Mouse (Mus musculus) thymus, adult 2 months (tissue): ENCODE measurements around the gene Psmd13.

ENCODE experiments used
- CTCF ChIP-seq: fragments of 200-500 bp; IDR thresholded peaks from 2 replicates; pipeline ENCODE4 v1.5.1; 2012; ENCODE audit warnings: mild to moderate bottlenecking, control low read depth, low read length, moderate library complexity, borderline replicate concordance; ENCODE audit not compliant: control insufficient read depth, poor library complexity, insufficient read depth; ENCODE audit errors: extremely low read depth
- POLR2A ChIP-seq: fragments of 200-500 bp; IDR thresholded peaks from 2 replicates; pipeline ENCODE4 v1.6.1; 2012; ENCODE audit warnings: mild to moderate bottlenecking, low read length, control low read depth, moderate library complexity; ENCODE audit not compliant: control insufficient read depth, poor library complexity, insufficient read depth; ENCODE audit errors: extremely low read depth

DNA sequence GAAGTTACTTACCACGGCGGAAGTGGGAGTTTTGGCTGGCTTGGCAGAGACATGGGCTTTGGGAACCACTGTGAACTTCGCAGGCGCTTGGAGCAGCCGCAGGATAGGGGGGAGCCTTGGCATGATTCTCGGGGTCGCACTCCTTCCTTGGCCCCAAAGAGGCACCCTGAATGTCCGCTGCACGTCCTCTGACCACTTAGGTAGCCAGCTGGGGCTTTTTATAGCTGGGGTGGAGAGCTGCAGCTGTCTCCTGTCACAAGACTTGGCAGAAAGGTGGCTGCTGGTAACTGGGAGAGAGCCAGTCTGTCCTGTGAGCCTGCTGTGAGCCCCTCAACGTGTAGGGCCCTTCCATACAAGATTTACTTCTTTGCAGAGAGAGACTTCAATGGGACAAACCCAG is 18.5 kb downstream of the Psmd13 start, which contains the start of gene Cox8b:
- TF ChIP-seq POLR2A = no peak
- no peak for TF ChIP-seq CTCF
